Mouse (Mus musculus) lung, embryonic 16.5 days (tissue): ENCODE data around the gene Cdipt. TPM values are rescaled to one million over a fixed set of nuclear protein-coding genes. Genes with fewer than 3 reads are reported as not detected.

Experiments used
- ATAC-seq: fragments of 200-750 bp; cut with Nextera tagmentation; 2 replicates; pipeline ENCODE4 v1.8.0; 2017; ENCODE audit warnings: low read depth, mild to moderate bottlenecking, moderate library complexity
- H3K27ac ChIP-seq: fragments of 300-500 bp; sonication (generic); 2 replicates; pipeline ENCODE4 v1.5.1; 2014; ENCODE audit warnings: mild to moderate bottlenecking, control low read depth, low read length
- H3K27me3 ChIP-seq: fragments of 300-500 bp; sonication (generic); 2 replicates; pipeline ENCODE4 v1.6.1; 2014; ENCODE audit warnings: low read depth, low read length, mixed read lengths; ENCODE audit not compliant: control insufficient read depth, insufficient read depth
- H3K36me3 ChIP-seq: fragments of 300-500 bp; sonication (generic); 2 replicates; pipeline ENCODE4 v1.6.1; 2014; ENCODE audit warnings: low read length; ENCODE audit not compliant: control insufficient read depth, insufficient read depth
- H3K4me1 ChIP-seq: fragments of 300-500 bp; sonication (generic); replicated peaks from 2 replicates; pipeline ENCODE4 v1.6.1; 2014; ENCODE audit warnings: low read length, mixed read lengths; ENCODE audit not compliant: control insufficient read depth, insufficient read depth
- H3K4me2 ChIP-seq: fragments of 300-500 bp; sonication (generic); 2 replicates; pipeline ENCODE4 v1.6.1; 2014; ENCODE audit warnings: low read depth, low read length, control low read depth
- H3K4me3 ChIP-seq: fragments of 300-500 bp; sonication (generic); 2 replicates; pipeline ENCODE4 v1.5.1; 2014; ENCODE audit warnings: mild to moderate bottlenecking, low read length, control low read depth
- H3K9ac ChIP-seq: fragments of 300-500 bp; sonication (generic); 2 replicates; pipeline ENCODE4 v1.6.1; 2014; ENCODE audit warnings: low read length, control low read depth
- H3K9me3 ChIP-seq: fragments of 300-500 bp; sonication (generic); 2 replicates; pipeline ENCODE4 v1.6.1; 2016; ENCODE audit warnings: low read length; ENCODE audit not compliant: control insufficient read depth
- WGBS: fragments of 180-500 bp; shearing (Covaris S2); extraction: QIAGEN DNeasy Blood & Tissue Kit; methylation state at CpG from one replicate; pipeline ENCODE4 v1.1.7; 2014; 5-methylcytosine and 5-hydroxymethylcytosine counted together
- polyA plus RNA-seq: library from polyadenylated mRNA; unstranded; fragments of >200 nt; fragmentation: Nextera tagmentation; extraction: Ambion mirVana; gene quantifications from 2 replicates; pipeline ENCODE4 v1.2.1, GENCODE M21; 2015

Gene Cdipt
- polyA plus RNA-seq, 1 experiment from 2014 or later = 119 TPM

- Histone ChIP-seq H3K9me3 (no peaks in the 10 kb centered on the region), H3K4me3 (no peak overlapping the region), H3K4me2 (peak overlapping the region; percentile 72), H3K27me3 (no peaks in the 10 kb centered on the region), H3K4me1 (peaks cover 45% of the 10 kb centered on the region), H3K9ac (no peak overlapping the region), H3K36me3 (peaks cover 5% of the 10 kb centered on the region; the same call in 1 of the 2 replicates), H3K27ac (no peak overlapping the region)
- 91% methylated on average over 12 of the region's 12 CpGs for WGBS
- ATAC-seq = no peak
Observed at GRCm38 (mm10) chr7:127014993-127015392, 39.3 kb downstream of the Cdipt start.

- Histone ChIP-seq H3K36me3 (peaks cover 5% of the 10 kb centered on the region; the same call in 1 of the 2 replicates), H3K4me1 (peaks cover 53% of the 10 kb centered on the region), H3K27me3 (no peaks in the 10 kb centered on the region), H3K9ac (peak overlapping the region; percentile 77), H3K4me3 (peak overlapping the region; percentile 59), H3K27ac (peak overlapping the region; percentile 98), H3K9me3 (no peaks in the 10 kb centered on the region), H3K4me2 (peak overlapping the region; percentile 80)
- under 1% methylated on average over 10 of the region's 10 CpGs for WGBS
- peak; percentile 15; the same call in 1 of the 2 replicates for ATAC-seq
Observed at GRCm38 (mm10) chr7:127016081-127016480, 40.4 kb downstream of the Cdipt start.

- ATAC-seq = no peak
Observed at GRCm38 (mm10) chr7:127016481-127016485, 40.6 kb downstream of the Cdipt start, which contains the start of gene Pagr1b. Pagr1b (minus strand) TSS chr7:127016484.

GRCm38 (mm10) chr7:127016486-127016938 is 40.8 kb downstream of the Cdipt start:
- peak overlapping the region; percentile 80 for H3K4me2 ChIP-seq
- H3K9ac ChIP-seq = peak overlapping the region; percentile 77
- peak; percentile 51 for ATAC-seq
- peak overlapping the region; percentile 98 for H3K27ac ChIP-seq
- H3K27me3 ChIP-seq = no peaks in the 10 kb centered on the region
- H3K4me1 ChIP-seq = peaks cover 57% of the 10 kb centered on the region
- peak overlapping the region; percentile 59 for H3K4me3 ChIP-seq
- no peaks in the 10 kb centered on the region for H3K9me3 ChIP-seq
- whole genome bisulfite sequencing = 0% methylated on average over 22 of the region's 22 CpGs
- H3K36me3 ChIP-seq = peaks cover 5% of the 10 kb centered on the region; the same call in 1 of the 2 replicates

More at GRCm38 (mm10) chr7:127016481-127016485, 40.6 kb downstream of the Cdipt start, which contains the start of gene Pagr1b:
- Histone ChIP-seq H3K27ac (peak within 1 kb of the TSS; percentile 98), H3K4me1 (peaks cover 55% of the 10 kb centered on the region), H3K4me2 (peak within 1 kb of the TSS; percentile 80), H3K36me3 (peaks cover 5% of the 10 kb centered on the region; the same call in 1 of the 2 replicates), H3K9ac (peak within 1 kb of the TSS; percentile 77), H3K9me3 (no peaks in the 10 kb centered on the region), H3K27me3 (no peaks in the 10 kb centered on the region), H3K4me3 (peak within 1 kb of the TSS; percentile 59)

GRCm38 (mm10) chr7:127016971-127017949 is 41.5 kb downstream of the Cdipt start, which contains the start of gene Pagr1a:
Pagr1a (minus strand) TSS chr7:127017352.
- Histone ChIP-seq H3K9ac (peak within 1 kb of the TSS; percentile 77), H3K27me3 (no peaks in the 10 kb centered on the region), H3K36me3 (peaks cover 7% of the 10 kb centered on the region), H3K27ac (peak within 1 kb of the TSS; percentile 98), H3K4me3 (peak within 1 kb of the TSS; percentile 59), H3K4me2 (peak within 1 kb of the TSS; percentile 80), H3K9me3 (no peaks in the 10 kb centered on the region), H3K4me1 (peaks cover 65% of the 10 kb centered on the region)
- WGBS = 2% methylated on average over 39 of the region's 39 CpGs
- peak; percentile 84 for ATAC-seq

- peak overlapping the region; percentile 30 for H3K9ac ChIP-seq
- ATAC-seq = no peak
- peaks cover 13% of the 10 kb centered on the region for H3K36me3 ChIP-seq
- H3K4me3 ChIP-seq = no peak overlapping the region
- H3K4me1 ChIP-seq = peaks cover 68% of the 10 kb centered on the region
- H3K9me3 ChIP-seq = no peaks in the 10 kb centered on the region
- H3K27ac ChIP-seq = peak overlapping the region; percentile 98
- WGBS = 31% methylated on average over 6 of the region's 6 CpGs
- H3K27me3 ChIP-seq = no peaks in the 10 kb centered on the region
- peak overlapping the region; percentile 39 for H3K4me2 ChIP-seq
Observed at GRCm38 (mm10) chr7:127017950-127018345, 42.2 kb downstream of the Cdipt start.

GRCm38 (mm10) chr7:127018416-127019305 is 42.9 kb downstream of the Cdipt start:
- H3K27ac ChIP-seq = peak overlapping the region; percentile 98
- no peaks in the 10 kb centered on the region for H3K9me3 ChIP-seq
- H3K36me3 ChIP-seq = peaks cover 21% of the 10 kb centered on the region
- H3K27me3 ChIP-seq = no peaks in the 10 kb centered on the region
- peak overlapping the region; percentile 46 for H3K9ac ChIP-seq
- no peak overlapping the region for H3K4me3 ChIP-seq
- peaks cover 73% of the 10 kb centered on the region for H3K4me1 ChIP-seq
- 61% methylated on average over 15 of the region's 15 CpGs for WGBS
- ATAC-seq = no peak
- peak overlapping the region; percentile 18 for H3K4me2 ChIP-seq

GRCm38 (mm10) chr7:127019306-127019960 is 43.7 kb downstream of the Cdipt start:
- H3K27me3 ChIP-seq = no peaks in the 10 kb centered on the region
- no peak overlapping the region; the same call in 1 of the 2 replicates for H3K4me3 ChIP-seq
- ATAC-seq = no peak
- WGBS = 72% methylated on average over 14 of the region's 14 CpGs
- no peak overlapping the region; the same call in 1 of the 2 replicates for H3K4me2 ChIP-seq
- H3K27ac ChIP-seq = no peak overlapping the region
- no peaks in the 10 kb centered on the region for H3K9me3 ChIP-seq
- peaks cover 76% of the 10 kb centered on the region for H3K4me1 ChIP-seq
- peak overlapping the region; percentile 70 for H3K9ac ChIP-seq
- peaks cover 27% of the 10 kb centered on the region for H3K36me3 ChIP-seq
